Mouse (Mus musculus): ENCODE measurements around the gene Dennd1a. TPM values are rescaled to one million over a fixed set of nuclear protein-coding genes. Genes with fewer than 3 reads are reported as not detected.

Gene Dennd1a
- polyA plus RNA-seq, 1 experiment from 2014 or later: 10.2 TPM

GRCm38 (mm10) chr2:38305152-38305551 lies 18.0 kb upstream of the Dennd1a start:
- Histone ChIP-seq H3K4me2 (ENCODE audit: low read depth, low read length) (no peak overlapping the region), H3K27me3 (ENCODE audit: control insufficient read depth, insufficient read depth, low read length) (no peaks in the 10 kb centered on the region; the same call in 1 of the 2 replicates), H3K36me3 (ENCODE audit: control insufficient read depth, insufficient read depth, low read length) (no peaks in the 10 kb centered on the region), H3K4me1 (ENCODE audit: control insufficient read depth, insufficient read depth, low read length) (no peaks in the 10 kb centered on the region), H3K9ac (ENCODE audit: low read length) (no peak overlapping the region), H3K4me3 (replicated peaks; ENCODE audit: low read length) (no peak overlapping the region), H3K9me3 (replicated peaks; ENCODE audit: control insufficient read depth, low read length) (no peaks in the 10 kb centered on the region), H3K27ac (ENCODE audit: low read length) (no peak overlapping the region)
- no peak for ATAC-seq (ENCODE audit: insufficient read depth, low FRiP score)
- WGBS: 62% methylated on average over 1 of the region's 1 CpGs

- Histone ChIP-seq H3K4me3 (replicated peaks; ENCODE audit: low read length) (no peak overlapping the region), H3K9ac (ENCODE audit: low read length) (no peak overlapping the region), H3K4me1 (ENCODE audit: control insufficient read depth, insufficient read depth, low read length) (no peaks in the 10 kb centered on the region), H3K27me3 (ENCODE audit: control insufficient read depth, insufficient read depth, low read length) (no peaks in the 10 kb centered on the region; the same call in 1 of the 2 replicates), H3K36me3 (ENCODE audit: control insufficient read depth, insufficient read depth, low read length) (no peaks in the 10 kb centered on the region), H3K9me3 (replicated peaks; ENCODE audit: control insufficient read depth, low read length) (no peaks in the 10 kb centered on the region), H3K4me2 (ENCODE audit: low read depth, low read length) (no peak overlapping the region), H3K27ac (ENCODE audit: low read length) (no peak overlapping the region)
- WGBS: 44% methylated on average over 2 of the region's 2 CpGs
- no peak for ATAC-seq (ENCODE audit: insufficient read depth, low FRiP score)
These were observed 13.8 kb upstream of the Dennd1a start for GRCm38 (mm10) chr2:38300941-38301340.

- Histone ChIP-seq H3K9ac (ENCODE audit: low read length) (no peak overlapping the region), H3K4me2 (ENCODE audit: low read depth, low read length) (no peak overlapping the region), H3K27ac (ENCODE audit: low read length) (no peak overlapping the region), H3K27me3 (ENCODE audit: control insufficient read depth, insufficient read depth, low read length) (no peaks in the 10 kb centered on the region), H3K4me3 (replicated peaks; ENCODE audit: low read length) (no peak overlapping the region), H3K9me3 (replicated peaks; ENCODE audit: control insufficient read depth, low read length) (no peaks in the 10 kb centered on the region), H3K4me1 (ENCODE audit: control insufficient read depth, insufficient read depth, low read length) (no peaks in the 10 kb centered on the region), H3K36me3 (ENCODE audit: control insufficient read depth, insufficient read depth, low read length) (no peaks in the 10 kb centered on the region)
- 85% methylated on average over 4 of the region's 4 CpGs for whole genome bisulfite sequencing
- no peak for ATAC-seq (ENCODE audit: insufficient read depth, low FRiP score)
These were observed 8.7 kb upstream of the Dennd1a start for GRCm38 (mm10) chr2:38295939-38296338.

GRCm38 (mm10) chr2:38291526-38291925 lies 4.3 kb upstream of the Dennd1a start:
- Histone ChIP-seq H3K4me2 (ENCODE audit: low read depth, low read length) (no peak overlapping the region), H3K36me3 (ENCODE audit: control insufficient read depth, insufficient read depth, low read length) (no peaks in the 10 kb centered on the region), H3K27ac (ENCODE audit: low read length) (no peak overlapping the region), H3K9me3 (replicated peaks; ENCODE audit: control insufficient read depth, low read length) (no peaks in the 10 kb centered on the region), H3K4me3 (replicated peaks; ENCODE audit: low read length) (no peak overlapping the region), H3K9ac (ENCODE audit: low read length) (no peak overlapping the region), H3K4me1 (ENCODE audit: control insufficient read depth, insufficient read depth, low read length) (no peaks in the 10 kb centered on the region), H3K27me3 (ENCODE audit: control insufficient read depth, insufficient read depth, low read length) (no peaks in the 10 kb centered on the region)
- WGBS: 74% methylated on average over 1 of the region's 1 CpGs
- ATAC-seq (ENCODE audit: insufficient read depth, low FRiP score): no peak

GRCm38 (mm10) chr2:38288226-38288625 lies 1.0 kb upstream of the Dennd1a start:
- no peak overlapping the region for H3K4me2 ChIP-seq (ENCODE audit: low read depth, low read length)
- H3K9ac ChIP-seq (ENCODE audit: low read length): no peak overlapping the region
- ATAC-seq (ENCODE audit: insufficient read depth, low FRiP score): no peak
- H3K36me3 ChIP-seq (ENCODE audit: control insufficient read depth, insufficient read depth, low read length): no peaks in the 10 kb centered on the region
- H3K4me1 ChIP-seq (ENCODE audit: control insufficient read depth, insufficient read depth, low read length): peaks cover 4% of the 10 kb centered on the region
- H3K27me3 ChIP-seq (ENCODE audit: control insufficient read depth, insufficient read depth, low read length): no peaks in the 10 kb centered on the region
- no peak overlapping the region for H3K4me3 ChIP-seq (replicated peaks; ENCODE audit: low read length)
- no peak overlapping the region for H3K27ac ChIP-seq (ENCODE audit: low read length)
- WGBS: 53% methylated on average over 2 of the region's 2 CpGs
- no peaks in the 10 kb centered on the region for H3K9me3 ChIP-seq (replicated peaks; ENCODE audit: control insufficient read depth, low read length)

GRCm38 (mm10) chr2:38286433-38286732 lies 807 bp downstream of the Dennd1a start:
- Histone ChIP-seq H3K27me3 (ENCODE audit: control insufficient read depth, insufficient read depth, low read length) (no peaks in the 10 kb centered on the region), H3K4me1 (ENCODE audit: control insufficient read depth, insufficient read depth, low read length) (peaks cover 6% of the 10 kb centered on the region), H3K9ac (ENCODE audit: low read length) (peak overlapping the region; percentile 95), H3K4me2 (ENCODE audit: low read depth, low read length) (peak overlapping the region; percentile 78), H3K27ac (ENCODE audit: low read length) (peak overlapping the region; percentile 90), H3K9me3 (replicated peaks; ENCODE audit: control insufficient read depth, low read length) (no peaks in the 10 kb centered on the region), H3K36me3 (ENCODE audit: control insufficient read depth, insufficient read depth, low read length) (no peaks in the 10 kb centered on the region), H3K4me3 (replicated peaks; ENCODE audit: low read length) (peak overlapping the region; percentile 97)
- WGBS: 7% methylated on average over 4 of the region's 4 CpGs
- no peak for ATAC-seq (ENCODE audit: insufficient read depth, low FRiP score)

GRCm38 (mm10) chr2:38285781-38286432 lies 1.3 kb downstream of the Dennd1a start:
- ATAC-seq (ENCODE audit: insufficient read depth, low FRiP score): no peak

GRCm38 (mm10) chr2:38283961-38284360 lies 3.2 kb downstream of the Dennd1a start:
- no peaks in the 10 kb centered on the region for H3K9me3 ChIP-seq (replicated peaks; ENCODE audit: control insufficient read depth, low read length)
- H3K4me1 ChIP-seq (ENCODE audit: control insufficient read depth, insufficient read depth, low read length): peaks cover 6% of the 10 kb centered on the region
- no peak for ATAC-seq (ENCODE audit: insufficient read depth, low FRiP score)
- H3K4me2 ChIP-seq (ENCODE audit: low read depth, low read length): no peak overlapping the region
- no peak overlapping the region for H3K9ac ChIP-seq (ENCODE audit: low read length)
- no peaks in the 10 kb centered on the region for H3K36me3 ChIP-seq (ENCODE audit: control insufficient read depth, insufficient read depth, low read length)
- no peak overlapping the region for H3K27ac ChIP-seq (ENCODE audit: low read length)
- no peaks in the 10 kb centered on the region for H3K27me3 ChIP-seq (ENCODE audit: control insufficient read depth, insufficient read depth, low read length)
- H3K4me3 ChIP-seq (replicated peaks; ENCODE audit: low read length): no peak overlapping the region
- WGBS: 68% methylated on average over 1 of the region's 1 CpGs

More at GRCm38 (mm10) chr2:38285781-38286432, 1.3 kb downstream of the Dennd1a start:
- Histone ChIP-seq H3K4me1 (ENCODE audit: control insufficient read depth, insufficient read depth, low read length) (peaks cover 6% of the 10 kb centered on the region), H3K4me2 (ENCODE audit: low read depth, low read length) (peak overlapping the region; percentile 78), H3K4me3 (replicated peaks; ENCODE audit: low read length) (peak overlapping the region; percentile 97), H3K9me3 (replicated peaks; ENCODE audit: control insufficient read depth, low read length) (no peaks in the 10 kb centered on the region), H3K9ac (ENCODE audit: low read length) (peak overlapping the region; percentile 95), H3K27ac (ENCODE audit: low read length) (peak overlapping the region; percentile 90), H3K27me3 (ENCODE audit: control insufficient read depth, insufficient read depth, low read length) (no peaks in the 10 kb centered on the region), H3K36me3 (ENCODE audit: control insufficient read depth, insufficient read depth, low read length) (no peaks in the 10 kb centered on the region)
- 64% methylated on average over 4 of the region's 4 CpGs for WGBS

- no peaks in the 10 kb centered on the region for H3K27me3 ChIP-seq (ENCODE audit: control insufficient read depth, insufficient read depth, low read length)
- H3K4me3 ChIP-seq (replicated peaks; ENCODE audit: low read length): no peak overlapping the region
- no peak overlapping the region for H3K9ac ChIP-seq (ENCODE audit: low read length)
- no peak overlapping the region for H3K27ac ChIP-seq (ENCODE audit: low read length)
- H3K9me3 ChIP-seq (replicated peaks; ENCODE audit: control insufficient read depth, low read length): no peaks in the 10 kb centered on the region
- ATAC-seq (ENCODE audit: insufficient read depth, low FRiP score): no peak
- H3K36me3 ChIP-seq (ENCODE audit: control insufficient read depth, insufficient read depth, low read length): no peaks in the 10 kb centered on the region
- H3K4me2 ChIP-seq (ENCODE audit: low read depth, low read length): no peak overlapping the region
- H3K4me1 ChIP-seq (ENCODE audit: control insufficient read depth, insufficient read depth, low read length): peaks cover 3% of the 10 kb centered on the region; the same call in 1 of the 2 replicates
These were observed 6.8 kb downstream of the Dennd1a start for GRCm38 (mm10) chr2:38280376-38280775.
